In the genomic region with DNA sequence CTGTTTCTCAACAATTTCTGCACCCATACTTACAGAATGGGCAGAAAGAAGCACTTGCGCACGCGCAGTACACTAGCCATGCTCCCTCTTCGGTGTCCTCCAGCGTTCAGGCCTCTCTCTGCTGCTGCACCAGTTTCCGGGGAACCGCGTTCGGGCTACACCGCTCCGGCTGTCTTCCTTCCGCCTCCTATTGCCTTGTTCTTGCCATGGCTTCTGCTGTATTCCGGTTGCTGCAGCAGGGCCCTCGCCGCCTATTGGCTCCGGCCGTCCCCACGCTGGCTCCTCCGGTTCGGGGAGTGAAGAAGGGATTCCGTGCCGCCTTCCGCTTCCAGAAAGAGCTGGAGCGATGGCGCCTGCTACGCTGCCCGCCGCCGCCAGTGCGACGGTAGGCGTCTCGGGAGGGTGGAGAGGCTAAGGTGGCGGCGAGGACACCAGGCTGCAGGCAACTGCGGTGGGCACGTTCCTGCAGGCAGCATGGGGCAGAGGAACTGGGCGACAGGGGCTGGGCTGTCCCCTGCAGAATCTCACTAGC, we compare ENCODE assay signal across 8 mouse cellular contexts. TPM values are rescaled to one million over a fixed set of nuclear protein-coding genes. Genes with fewer than 3 reads are reported as not detected.
DNase-seq lines count a peak whose midpoint lies in the region; ATAC-seq lines count a peak whose summit lies in the region.

A gene (plus strand): TSS at position 92 of the 532 bp plus-strand sequence.
A gene (minus strand): TSS at position 217 of the 532 bp plus-strand sequence.

- H3K27me3 ChIP-seq in hindbrain, embryonic 14.5 days (ENCODE audit: control insufficient read depth, insufficient read depth, low read length) = no peaks in the 10 kb centered on the region

- peaks cover 5% of the 10 kb centered on the region; the same call in 1 of the 2 replicates for H3K4me1 ChIP-seq in hindbrain, embryonic 14.5 days (replicated peaks; ENCODE audit: control insufficient read depth, insufficient read depth, low read length)

- DNase-seq in R1 (ENCODE audit: low read depth, low spot score) = peak; percentile 95
- DNase-seq in cerebellum, postnatal 25 days = peak; percentile 97 to 100
- peak; percentile 99 for DNase-seq in frontal cortex, postnatal 25 days (ENCODE audit: low spot score in 2 of 2)
- DNase-seq in hindbrain, embryonic 14.5 days (ENCODE audit: low spot score) = peak; percentile 98
- peak; percentile 98 to 99 for DNase-seq in layer of hippocampus, postnatal 36 days
- peak; percentile 98 for DNase-seq in lung, postnatal 36 days
- DNase-seq in retina, postnatal 1 day = peak; percentile 98
- peak; percentile 95 to 100 for DNase-seq in urinary bladder, adult 18-20 months (ENCODE audit: low spot score in 2 of 2)

- peak within 1 kb of the TSS; percentile 88 for H3K27ac ChIP-seq in hindbrain, embryonic 14.5 days

- peak within 1 kb of the TSS; percentile 75 for H3K4me3 ChIP-seq in hindbrain, embryonic 14.5 days (replicated peaks; ENCODE audit: low read length)

- ATAC-seq in hindbrain, embryonic 14.5 days (ENCODE audit: low FRiP score) = peak; percentile 100

- no peaks in the 10 kb centered on the region for H3K9me3 ChIP-seq in hindbrain, embryonic 14.5 days (ENCODE audit: control insufficient read depth, low read length)

- peak within 1 kb of the TSS; percentile 84 for H3K9ac ChIP-seq in hindbrain, embryonic 14.5 days

- H3K4me2 ChIP-seq in hindbrain, embryonic 14.5 days (replicated peaks) = peak within 1 kb of the TSS; percentile 67

- WGBS in hindbrain, embryonic 14.5 days = under 1% methylated on average over 38 of the region's 38 CpGs

- peaks cover 35% of the 10 kb centered on the region for H3K36me3 ChIP-seq in hindbrain, embryonic 14.5 days (replicated peaks; ENCODE audit: control insufficient read depth, insufficient read depth)

RNA-seq across cellular contexts. Expression of the first gene that starts in this region (rescaled TPM):
- polyA plus RNA-seq in hindbrain, embryonic 14.5 days (2014; fragmentation: Nextera tagmentation; extraction: Ambion mirVana) = 38.9 and 39.2 TPM in 2 replicates
- total RNA-seq in layer of hippocampus, postnatal 36 days (2021) = 10 to 100 TPM; 26.1 to 29.9 TPM

RNA-seq across cellular contexts. Expression of the second gene that starts in this region (rescaled TPM):
- polyA plus RNA-seq in hindbrain, embryonic 14.5 days (2014; fragmentation: Nextera tagmentation; extraction: Ambion mirVana) = 106 and 117 TPM in 2 replicates
- 10 to 100 TPM; 36.2 to 38.2 TPM for total RNA-seq in layer of hippocampus, postnatal 36 days (2021)

Comparison
In these comparisons a context has a peak if more than half of its experiments do, and no peak if none do; other contexts are left out.
1. Peak in every context shown above with its lines: DNase-seq, ATAC-seq, H3K4me3 ChIP-seq and H3K27ac ChIP-seq.